Mouse (Mus musculus) Patski (cell line): ENCODE data around the gene Phf7. TPM values are rescaled to one million over a fixed set of nuclear protein-coding genes. Genes with fewer than 3 reads are reported as not detected.

Experiments used
- ATAC-seq: fragments of 100-300 bp; one replicate; pipeline ENCODE4 v1.8.0; 2021
- CTCF ChIA-PET: fragments of 350-600 bp; sonication (Branson Sonifier 250); formaldehyde crosslinking; loops from one replicate; lab custom pipeline; 2022; ENCODE audit warnings: inconsistent platforms; lab: Charles Lee
- POLR2A ChIA-PET: fragments of 350-600 bp; sonication (Branson Sonifier 250); formaldehyde crosslinking; loops from one replicate; lab custom pipeline; 2022; ENCODE audit warnings: antibody characterized with exemption, inconsistent platforms; lab: Charles Lee
- DNase-seq: peaks from one replicate; pipeline ENCODE4 v3.0.0-alpha.2; 2011; ENCODE audit warnings: low read depth, low spot score
- H3K27me3 ChIP-seq: fragments of 371-371 bp; one replicate; pipeline ENCODE4 v1.5.1; 2021
- CTCF ChIP-seq: fragments of 100-300 bp; IDR thresholded peaks from one replicate; pipeline ENCODE4 v1.5.1; 2021
- in situ Hi-C: fragments of 300-500 bp; cut with MboI; formaldehyde crosslinking; loops from 3 replicates; pipeline ENCODE4 v1.11.1; 2018; ENCODE audit warnings: low pct_unique_long_range_greater_than_20kb, mixed read lengths
- polyA plus RNA-seq: library from polyadenylated mRNA; unstranded; gene quantifications from one replicate; pipeline ENCODE4 v1.2.3, GENCODE M21; 2021

The Phf7 gene
- polyA plus RNA-seq, 1 experiment from 2014 or later, result 10.7 TPM

DNA sequence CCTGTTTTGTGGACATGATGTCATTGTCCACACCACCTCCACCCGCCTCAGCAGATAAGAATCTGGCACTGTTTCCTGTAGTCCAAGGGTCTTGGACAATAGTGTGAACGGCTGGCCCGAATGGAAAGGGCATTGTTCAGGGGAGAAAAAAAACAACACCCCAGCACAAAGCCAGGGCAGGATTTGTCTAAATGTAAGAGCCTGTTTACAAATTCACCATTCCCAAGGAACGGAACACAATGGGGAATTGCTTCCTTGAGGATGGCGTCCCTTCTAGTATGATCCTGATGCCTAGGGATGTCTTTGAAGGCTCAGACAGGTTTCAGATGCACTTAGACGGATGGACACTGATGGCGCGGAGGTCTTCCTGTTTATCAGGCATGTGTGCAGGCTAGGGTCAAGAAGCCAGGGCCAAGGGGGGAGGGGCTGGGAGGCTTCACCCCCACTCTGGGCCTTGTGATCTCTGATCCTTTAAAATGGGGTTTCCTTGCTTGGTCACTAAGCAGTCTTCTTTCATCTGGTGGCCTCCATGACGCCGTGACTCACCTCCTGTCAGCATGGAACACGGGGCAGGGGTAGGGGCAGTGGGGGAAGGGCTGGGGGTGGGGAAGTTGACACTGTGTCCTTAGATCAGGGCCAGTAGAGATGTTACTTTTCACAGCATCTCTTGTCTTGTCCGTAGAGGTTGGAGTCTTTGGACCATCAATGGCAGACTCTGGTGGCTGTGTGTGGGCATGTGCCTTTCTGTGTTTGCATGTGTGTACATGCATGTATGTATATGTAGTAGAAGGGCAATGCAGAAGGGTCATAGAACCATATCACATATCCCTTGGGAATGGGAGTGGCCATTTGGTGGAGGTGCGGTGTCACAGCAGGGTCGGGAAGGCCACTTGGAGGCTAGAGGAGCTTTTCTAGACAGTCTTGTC, 17.8 kb downstream of the Phf7 start:
- TF ChIP-seq CTCF, result no peak
- in situ Hi-C loops, result no loop called here
- no peak for ATAC-seq

DNA sequence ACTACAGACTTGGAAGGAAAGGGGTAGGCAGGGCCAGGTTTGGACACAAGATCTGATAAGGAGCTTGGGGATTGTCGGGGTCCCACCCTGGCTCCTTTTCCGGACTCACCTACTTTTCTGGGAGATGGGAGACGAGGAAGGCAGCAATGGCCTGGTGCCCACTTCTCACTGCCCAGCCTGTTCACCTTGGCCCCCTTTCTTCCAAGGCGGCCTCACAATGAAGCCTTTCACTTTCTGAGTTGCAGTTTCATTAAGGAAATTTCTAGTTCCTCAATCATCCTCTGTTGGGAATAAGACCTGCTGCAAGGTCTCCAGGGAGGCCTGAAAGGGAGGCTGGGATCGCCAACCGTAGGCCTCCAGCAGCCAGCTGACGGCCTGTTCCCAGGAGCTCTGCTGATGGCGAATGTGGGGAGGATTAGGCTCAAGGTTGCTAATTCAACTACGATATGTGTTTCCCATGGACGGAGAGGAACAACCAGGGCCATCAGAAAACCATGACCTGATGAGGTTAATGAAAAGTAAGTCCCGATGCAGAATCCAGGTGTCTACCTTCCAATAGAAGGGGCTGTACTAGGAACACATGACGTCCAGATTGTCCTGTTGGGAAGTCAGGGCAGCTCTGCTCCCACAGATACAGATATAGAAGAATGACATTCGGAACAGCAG, 18.6 kb downstream of the Phf7 start:
- H3K27me3 ChIP-seq, result no peaks in the 10 kb centered on the region
- in situ Hi-C loops, result no loop called here
- ATAC-seq (no peak), DNase-seq (no peak)
- CTCF ChIA-PET, result interaction anchor here (1.2 to 1.7 kb wide), 3 partner anchors 13 to 19 kb away, joined by 5 to 7 read pairs (median 6); partner anchors contain the start of gene Sema3g
- POLR2A ChIA-PET, result interaction anchor here (1.3 to 3.0 kb wide), 2 partner anchors 19 to 26 kb away, joined by 4 to 13 read pairs; partner anchors contain the start of genes Bap1 and Phf7
- no peak for TF ChIP-seq CTCF

More for the DNA sequence above, 17.8 kb downstream of the Phf7 start:
- CTCF ChIA-PET, result interaction anchor here (1.0 to 1.7 kb wide), 5 partner anchors 10 to 23 kb away, joined by 3 to 7 read pairs (median 5); no protein-coding TSS in a partner anchor
- POLR2A ChIA-PET, result interaction anchor here (1.3 kb wide), 1 partner anchor 27 kb away, joined by 4 read pairs; no protein-coding TSS in a partner anchor
- H3K27me3 ChIP-seq, result no peaks in the 10 kb centered on the region
- DNase-seq, result no peak

DNA sequence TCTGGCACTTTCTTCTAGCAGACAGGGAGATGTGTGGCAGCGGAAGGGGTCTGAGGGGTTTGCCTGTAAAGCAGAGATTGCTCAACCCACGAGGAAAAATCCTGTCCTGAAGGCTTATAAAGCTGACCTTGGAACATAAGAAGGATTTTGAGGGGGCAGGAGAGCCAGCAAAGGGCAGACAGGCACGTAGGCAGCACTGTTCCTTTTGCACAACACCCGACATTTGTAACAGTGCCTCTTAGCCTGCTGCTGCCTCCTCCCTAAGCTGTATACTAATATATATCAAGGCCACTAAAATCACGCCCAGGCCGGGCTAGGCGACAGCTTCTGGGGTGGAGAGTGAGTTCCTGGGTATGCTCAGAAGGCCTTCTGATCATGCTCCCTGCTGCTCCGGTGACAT, 20.7 kb downstream of the Phf7 start:
- no peaks in the 10 kb centered on the region for H3K27me3 ChIP-seq
- no peak for ATAC-seq
- CTCF ChIA-PET, result interaction anchor here (1.1 to 2.2 kb wide), 6 partner anchors 10 to 20 kb away, joined by 3 to 10 read pairs (median 3); no protein-coding TSS in a partner anchor
- no peak for TF ChIP-seq CTCF
- in situ Hi-C loops, result no loop called here
- POLR2A ChIA-PET, result interaction anchor here (0.9 to 3.0 kb wide), 3 partner anchors 9 to 21 kb away, joined by 3 to 13 read pairs (median 3); partner anchors contain the start of genes Bap1 and Phf7
- no peak for DNase-seq

DNA sequence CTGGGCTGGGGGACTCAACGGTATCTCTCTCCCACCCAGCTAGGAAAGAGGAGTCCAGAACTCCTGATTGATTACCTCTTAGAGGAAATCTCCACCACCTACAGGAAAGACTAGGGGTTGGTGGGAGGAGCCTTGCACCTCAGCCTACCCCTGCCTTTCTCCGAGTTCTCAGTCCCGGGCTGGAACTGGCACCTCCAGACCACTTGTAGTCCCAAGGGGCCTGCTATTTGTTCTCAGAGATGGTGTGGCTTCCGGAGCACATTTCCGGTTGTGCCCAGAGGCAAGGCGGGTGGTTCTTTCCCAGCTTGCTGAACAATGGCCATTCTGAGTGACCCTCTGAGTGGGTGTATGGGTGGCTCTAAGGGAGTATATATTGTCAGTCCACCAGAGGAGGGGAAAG, 22.9 kb downstream of the Phf7 start:
- no peak for ATAC-seq
- in situ Hi-C loops, result no loop called here
- ChIA-PET POLR2A (no interaction called here), CTCF (interaction anchor here (0.7 to 1.9 kb wide), 2 partner anchors 11 to 21 kb away, joined by 3 to 6 read pairs; partner anchors contain the start of gene Sema3g)
- DNase-seq, result no peak
- TF ChIP-seq CTCF, result no peak
- no peaks in the 10 kb centered on the region for H3K27me3 ChIP-seq

DNA sequence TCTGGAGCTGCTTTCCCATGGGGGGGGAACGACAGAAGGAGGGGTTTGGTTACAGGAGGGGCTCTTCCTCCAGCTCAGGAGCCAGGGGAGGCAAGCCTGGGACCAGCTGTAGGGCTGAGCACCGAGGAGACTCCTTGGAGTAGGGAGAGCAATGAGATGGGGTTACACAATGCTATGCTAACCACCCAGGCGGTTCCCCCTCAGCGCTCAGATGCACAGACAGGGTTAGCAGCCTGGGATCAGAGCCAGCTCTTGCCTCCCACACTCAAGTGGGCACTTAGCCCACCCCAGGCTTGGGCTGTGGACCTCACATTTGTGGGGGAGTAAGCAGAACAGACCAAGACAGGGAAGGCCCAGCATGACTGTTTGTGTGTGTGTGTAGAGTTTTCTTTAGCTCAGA, 24.1 kb downstream of the Phf7 start:
- no peak for TF ChIP-seq CTCF
- H3K27me3 ChIP-seq, result no peaks in the 10 kb centered on the region
- ChIA-PET CTCF (interaction anchor here (0.7 to 1.9 kb wide), 7 partner anchors 9 to 201 kb away, joined by 3 to 6 read pairs (median 3); partner anchors contain the start of genes Sema3g and Tnnc1), POLR2A (no interaction called here)
- peak; percentile 83 for DNase-seq
- in situ Hi-C loops, result no loop called here
- peak; percentile 82 for ATAC-seq

DNA sequence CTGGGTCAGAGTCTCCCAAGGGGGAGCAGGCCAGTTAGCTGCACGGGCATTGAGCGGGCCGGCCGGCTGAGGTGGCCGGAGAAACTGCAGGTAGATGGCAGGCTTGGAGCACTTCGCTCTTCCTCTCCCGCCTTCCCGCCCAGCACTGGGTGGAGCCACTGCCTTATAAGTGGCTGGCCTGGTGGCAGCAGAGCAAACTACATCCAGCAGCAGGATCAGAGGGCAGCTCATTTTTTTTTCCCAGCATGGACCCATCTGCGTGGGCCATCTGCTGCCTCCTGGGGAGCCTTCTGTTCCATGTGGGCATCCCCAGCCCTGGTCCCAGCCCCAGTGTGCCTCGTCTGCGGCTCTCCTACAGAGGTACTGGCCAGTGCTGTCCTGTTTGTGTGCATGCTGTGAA, 33.5 kb downstream of the Phf7 start, which contains the start of gene Sema3g:
Sema3g (plus strand) TSS at position 195 of the 400 bp plus-strand sequence.
- peak; percentile 60 for ATAC-seq
- in situ Hi-C loops, result no loop called here
- CTCF ChIA-PET, result interaction anchor here (0.7 to 1.2 kb wide), 5 partner anchors 9 to 22 kb away, joined by 3 to 6 read pairs (median 3); partner anchors contain the start of gene Tnnc1
- DNase-seq, result no peak
- no peak for TF ChIP-seq CTCF
- POLR2A ChIA-PET, result no interaction called here
- H3K27me3 ChIP-seq, result no peaks in the 10 kb centered on the region

DNA sequence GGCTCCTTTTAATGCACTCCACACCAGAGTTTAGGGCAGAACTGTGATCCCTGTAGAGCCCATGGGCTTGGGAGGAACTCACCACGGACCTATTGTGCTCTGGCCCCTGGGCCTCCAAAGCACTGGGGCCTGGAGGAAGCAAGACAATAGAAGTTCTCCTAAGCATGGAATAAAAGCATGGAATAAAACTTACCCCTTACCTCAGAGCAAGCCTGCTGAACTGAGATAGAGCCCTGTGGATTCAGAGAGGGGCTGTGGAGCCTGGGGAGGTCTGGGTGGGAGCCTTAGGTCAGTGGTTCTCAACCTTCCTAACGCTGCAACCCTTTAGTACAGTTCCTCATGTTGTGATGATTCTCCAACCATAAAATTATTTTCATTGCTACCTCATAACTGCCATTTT, 34.3 kb downstream of the Phf7 start, which contains the start of gene Nisch:
Nisch (minus strand) TSS at position 101 of the 400 bp plus-strand sequence.
- in situ Hi-C loops, result no loop called here
- CTCF ChIA-PET, result interaction anchor here (0.7 to 1.9 kb wide), 6 partner anchors 9 to 20 kb away, joined by 3 to 6 read pairs (median 4); partner anchors contain the start of gene Tnnc1

DNA sequence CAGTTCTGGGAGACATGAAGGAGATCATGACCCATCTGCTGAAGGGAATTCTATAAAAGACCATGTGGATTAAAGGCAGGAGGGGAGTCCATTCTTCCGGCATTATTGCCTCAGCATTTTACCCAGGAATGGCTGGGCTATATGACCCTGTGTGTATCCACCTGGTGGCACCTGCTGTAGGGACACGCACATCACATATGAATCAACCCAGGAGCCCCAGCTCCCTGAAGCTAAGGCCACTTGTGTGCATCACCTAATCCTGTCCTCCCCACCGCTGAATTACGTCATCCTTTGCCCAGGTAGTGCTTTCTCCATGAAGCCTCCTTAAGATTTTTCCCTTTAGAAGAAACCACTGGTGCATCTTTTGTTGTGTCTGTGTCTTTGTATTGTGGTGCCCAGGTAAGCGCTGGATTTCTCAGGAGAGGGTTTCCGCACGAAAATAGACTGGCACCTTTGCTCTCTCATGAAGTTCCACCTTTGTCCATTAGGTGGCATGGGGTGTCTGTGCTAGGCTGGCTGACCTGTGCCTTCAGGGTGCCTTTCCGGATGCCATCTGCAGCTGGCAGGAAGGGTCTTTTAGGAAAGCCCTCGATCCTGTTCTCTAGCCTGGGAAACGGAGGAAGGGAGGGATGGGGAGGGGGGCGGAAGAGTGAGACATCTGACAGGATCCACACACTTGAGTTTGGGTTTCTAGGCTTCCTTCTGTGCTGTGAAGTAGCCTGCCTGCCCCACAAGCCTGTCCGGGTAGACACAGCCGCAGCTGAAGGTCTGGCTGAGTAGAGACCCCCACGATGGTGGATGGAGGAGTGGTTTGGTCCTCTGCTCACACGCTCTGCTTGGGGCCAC, 35.7 kb downstream of the Phf7 start:
- no peak for TF ChIP-seq CTCF
- ChIA-PET POLR2A (interaction anchor here (1.1 to 1.3 kb wide), 2 partner anchors 21 to 35 kb away, joined by 3 to 5 read pairs; partner anchors contain the start of genes Bap1 and Phf7), CTCF (interaction anchor here (1.0 to 1.9 kb wide), 8 partner anchors 8 to 23 kb away, joined by 3 to 10 read pairs (median 4); partner anchors contain the start of gene Tnnc1)
- DNase-seq, result no peak
- no peak for ATAC-seq
- in situ Hi-C loops, result no loop called here
- no peaks in the 10 kb centered on the region for H3K27me3 ChIP-seq

More for the DNA sequence above, 34.3 kb downstream of the Phf7 start, which contains the start of gene Nisch:
- no peaks in the 10 kb centered on the region for H3K27me3 ChIP-seq
- DNase-seq, result no peak
- no peak for TF ChIP-seq CTCF
- POLR2A ChIA-PET, result interaction anchor here (1.1 kb wide), 1 partner anchor 34 kb away, joined by 3 read pairs; the partner anchor contains the start of genes Bap1 and Phf7
- no peak for ATAC-seq

DNA sequence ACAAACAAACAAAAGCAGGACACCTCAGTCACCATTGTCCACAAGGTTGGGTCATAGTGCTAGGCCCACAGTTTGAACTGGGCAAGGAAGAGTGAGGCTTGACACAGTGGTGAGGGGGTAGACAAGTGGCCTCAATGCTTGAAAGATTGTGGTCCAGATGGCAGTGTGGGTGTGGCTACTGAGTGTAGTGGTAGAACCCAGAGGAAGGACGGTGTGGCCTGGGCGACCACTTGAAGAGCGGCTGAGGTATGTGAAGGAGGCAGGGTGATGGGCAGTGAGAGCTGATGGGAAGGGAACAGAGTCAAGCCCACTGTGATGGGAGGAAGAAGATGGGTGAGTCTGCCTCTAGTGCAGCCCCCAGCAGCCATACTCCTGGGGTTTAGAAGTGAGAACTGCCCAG, 36.4 kb downstream of the Phf7 start:
- in situ Hi-C loops, result no loop called here
- CTCF ChIA-PET, result interaction anchor here (1.1 to 1.9 kb wide), 4 partner anchors 9 to 22 kb away, joined by 4 to 10 read pairs (median 5); no protein-coding TSS in a partner anchor
- ATAC-seq (no peak), DNase-seq (no peak)
- POLR2A ChIA-PET, result no interaction called here
- H3K27me3 ChIP-seq, result no peaks in the 10 kb centered on the region
- TF ChIP-seq CTCF, result no peak
